Mouse (Mus musculus): ENCODE data around the gene Gcc2.

Gene Gcc2

DNA sequence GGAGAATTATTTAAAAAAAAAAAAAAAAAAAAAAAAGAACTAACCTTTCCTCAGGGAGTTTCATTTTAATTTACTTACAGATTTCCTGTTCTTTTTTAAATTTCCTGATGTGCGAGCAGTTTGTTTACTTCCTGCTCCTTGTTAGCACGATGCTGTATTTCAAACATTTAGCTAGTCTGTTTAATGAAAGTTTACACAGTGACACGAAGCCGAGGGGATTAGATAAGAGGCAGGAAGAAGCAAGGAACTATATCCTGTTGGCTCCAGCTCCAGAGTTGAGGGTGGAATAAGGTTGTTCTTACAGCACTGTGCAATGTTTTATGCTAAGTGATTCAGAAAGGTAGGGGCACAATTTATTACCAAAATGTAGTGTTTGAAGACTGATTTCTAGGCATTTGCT, 657 bp downstream of the Gcc2 start:
- peak overlapping the region; percentile 90 for H3K4me3 ChIP-seq (replicated peaks; ENCODE audit: low read length)
- peaks cover 18% of the 10 kb centered on the region for H3K4me1 ChIP-seq (replicated peaks; ENCODE audit: low read depth, low read length)
- H3K9me3 ChIP-seq (ENCODE audit: low read length) = no peaks in the 10 kb centered on the region
- H3K27me3 ChIP-seq (ENCODE audit: insufficient read depth, low read length) = no peaks in the 10 kb centered on the region
- peaks cover 17% of the 10 kb centered on the region for H3K36me3 ChIP-seq (ENCODE audit: insufficient read depth, low read length)
- TF ChIP-seq CTCF (conservative IDR thresholded peaks at IDR 0.05; ENCODE audit: low read length) (no peak), POU5F1 (IDR thresholded peaks at IDR 0.05; ENCODE audit: borderline replicate concordance, low read length) (no peak), NANOG (IDR thresholded peaks at IDR 0.05; ENCODE audit: borderline replicate concordance, low read length) (no peak)

- Histone ChIP-seq H3K36me3 (ENCODE audit: insufficient read depth, low read length) (peaks cover 27% of the 10 kb centered on the region), H3K4me3 (replicated peaks; ENCODE audit: low read length) (no peak overlapping the region), H3K9me3 (ENCODE audit: low read length) (no peaks in the 10 kb centered on the region), H3K4me1 (replicated peaks; ENCODE audit: low read depth, low read length) (peaks cover 18% of the 10 kb centered on the region), H3K27me3 (ENCODE audit: insufficient read depth, low read length) (no peaks in the 10 kb centered on the region)
- peak; percentile 34 for TF ChIP-seq CTCF (conservative IDR thresholded peaks at IDR 0.05; ENCODE audit: low read length)
- TF ChIP-seq POU5F1 (IDR thresholded peaks at IDR 0.05; ENCODE audit: borderline replicate concordance, low read length) = no peak
These were observed 3.2 kb downstream of the Gcc2 start for GRCm38 (mm10) chr10:58258466-58258865.

DNA sequence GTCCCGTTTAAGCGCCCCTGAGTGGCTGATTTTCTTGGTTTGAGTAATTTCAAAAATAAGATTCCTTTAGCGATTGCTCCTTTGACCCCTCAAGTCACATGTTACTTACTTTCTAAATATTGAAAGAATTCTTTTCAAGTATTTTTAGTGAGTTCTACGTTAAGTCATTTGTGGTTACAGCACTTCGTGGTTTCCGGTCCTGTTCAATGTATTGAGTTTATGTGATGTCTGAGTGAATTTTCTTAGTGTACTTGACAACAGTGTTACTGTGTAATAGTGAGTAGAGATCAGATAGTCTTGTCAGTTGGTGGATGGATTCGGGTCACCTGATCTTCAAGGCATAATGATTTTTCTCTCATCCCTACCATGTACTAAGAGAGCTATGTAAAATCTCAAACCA, 26.9 kb downstream of the Gcc2 start:
- H3K4me1 ChIP-seq (replicated peaks; ENCODE audit: low read depth, low read length) = no peaks in the 10 kb centered on the region
- H3K9me3 ChIP-seq (ENCODE audit: low read length) = no peaks in the 10 kb centered on the region
- peaks cover 48% of the 10 kb centered on the region for H3K36me3 ChIP-seq (ENCODE audit: insufficient read depth, low read length)
- no peaks in the 10 kb centered on the region for H3K27me3 ChIP-seq (ENCODE audit: insufficient read depth, low read length)
- H3K4me3 ChIP-seq (replicated peaks; ENCODE audit: low read length) = no peak overlapping the region
- TF ChIP-seq POU5F1 (IDR thresholded peaks at IDR 0.05; ENCODE audit: borderline replicate concordance, low read length) = no peak
- TF ChIP-seq CTCF (conservative IDR thresholded peaks at IDR 0.05; ENCODE audit: low read length) = no peak
- no peak for TF ChIP-seq NANOG (IDR thresholded peaks at IDR 0.05; ENCODE audit: borderline replicate concordance, low read length)

GRCm38 (mm10) chr10:58290742-58291141, 35.4 kb downstream of the Gcc2 start:
- H3K4me1 ChIP-seq (replicated peaks; ENCODE audit: low read depth, low read length) = no peaks in the 10 kb centered on the region
- H3K36me3 ChIP-seq (ENCODE audit: insufficient read depth, low read length) = peaks cover 88% of the 10 kb centered on the region
- no peak overlapping the region for H3K4me3 ChIP-seq (replicated peaks; ENCODE audit: low read length)
- no peak for TF ChIP-seq NANOG (IDR thresholded peaks at IDR 0.05; ENCODE audit: borderline replicate concordance, low read length)
- TF ChIP-seq CTCF (conservative IDR thresholded peaks at IDR 0.05; ENCODE audit: low read length) = no peak
- TF ChIP-seq POU5F1 (IDR thresholded peaks at IDR 0.05; ENCODE audit: borderline replicate concordance, low read length) = no peak
- H3K9me3 ChIP-seq (ENCODE audit: low read length) = no peaks in the 10 kb centered on the region
- no peaks in the 10 kb centered on the region for H3K27me3 ChIP-seq (ENCODE audit: insufficient read depth, low read length)

- no peak overlapping the region for H3K4me3 ChIP-seq (replicated peaks; ENCODE audit: low read length)
- H3K36me3 ChIP-seq (ENCODE audit: insufficient read depth, low read length) = peaks cover 90% of the 10 kb centered on the region
- H3K27me3 ChIP-seq (ENCODE audit: insufficient read depth, low read length) = no peaks in the 10 kb centered on the region
- TF ChIP-seq CTCF (conservative IDR thresholded peaks at IDR 0.05; ENCODE audit: low read length) (no peak), NANOG (IDR thresholded peaks at IDR 0.05; ENCODE audit: borderline replicate concordance, low read length) (no peak), POU5F1 (IDR thresholded peaks at IDR 0.05; ENCODE audit: borderline replicate concordance, low read length) (no peak)
- no peaks in the 10 kb centered on the region for H3K9me3 ChIP-seq (ENCODE audit: low read length)
- no peaks in the 10 kb centered on the region for H3K4me1 ChIP-seq (replicated peaks; ENCODE audit: low read depth, low read length)
These were observed 38.9 kb downstream of the Gcc2 start for GRCm38 (mm10) chr10:58294246-58294645.

GRCm38 (mm10) chr10:58295605-58296004, 40.3 kb downstream of the Gcc2 start:
- peaks cover 93% of the 10 kb centered on the region for H3K36me3 ChIP-seq (ENCODE audit: insufficient read depth, low read length)
- no peak overlapping the region for H3K4me3 ChIP-seq (replicated peaks; ENCODE audit: low read length)
- H3K4me1 ChIP-seq (replicated peaks; ENCODE audit: low read depth, low read length) = no peaks in the 10 kb centered on the region
- TF ChIP-seq NANOG (IDR thresholded peaks at IDR 0.05; ENCODE audit: borderline replicate concordance, low read length) (no peak), POU5F1 (IDR thresholded peaks at IDR 0.05; ENCODE audit: borderline replicate concordance, low read length) (no peak), CTCF (conservative IDR thresholded peaks at IDR 0.05; ENCODE audit: low read length) (no peak)
- H3K27me3 ChIP-seq (ENCODE audit: insufficient read depth, low read length) = no peaks in the 10 kb centered on the region
- no peaks in the 10 kb centered on the region for H3K9me3 ChIP-seq (ENCODE audit: low read length)

GRCm38 (mm10) chr10:58304996-58305395, 49.7 kb downstream of the Gcc2 start:
- TF ChIP-seq NANOG (IDR thresholded peaks at IDR 0.05; ENCODE audit: borderline replicate concordance, low read length) = no peak
- TF ChIP-seq POU5F1 (IDR thresholded peaks at IDR 0.05; ENCODE audit: borderline replicate concordance, low read length) = no peak
- TF ChIP-seq CTCF (conservative IDR thresholded peaks at IDR 0.05; ENCODE audit: low read length) = no peak
- peaks cover 22% of the 10 kb centered on the region for H3K36me3 ChIP-seq (ENCODE audit: insufficient read depth, low read length)
- no peak overlapping the region for H3K4me3 ChIP-seq (replicated peaks; ENCODE audit: low read length)
- H3K27me3 ChIP-seq (ENCODE audit: insufficient read depth, low read length) = no peaks in the 10 kb centered on the region
- H3K4me1 ChIP-seq (replicated peaks; ENCODE audit: low read depth, low read length) = no peaks in the 10 kb centered on the region
- no peaks in the 10 kb centered on the region for H3K9me3 ChIP-seq (ENCODE audit: low read length)

DNA sequence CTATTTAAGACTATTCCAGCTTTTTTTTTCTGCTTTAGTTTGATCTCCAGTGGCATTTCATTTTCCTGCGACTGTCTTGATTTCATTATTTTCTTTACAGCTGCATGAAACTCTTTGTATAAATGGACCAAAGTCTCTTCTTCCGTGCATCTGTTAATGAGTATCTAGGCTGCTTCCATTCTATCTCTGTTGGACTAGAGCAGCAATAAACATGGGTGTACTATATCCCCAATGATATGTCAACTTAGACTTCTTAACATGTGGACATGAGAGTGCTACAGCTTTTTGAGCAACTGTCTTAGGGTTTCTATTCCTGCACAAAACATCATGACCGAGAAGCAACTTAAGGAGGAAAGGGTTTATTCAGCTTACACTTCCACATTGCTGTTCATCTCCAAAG, 51.6 kb downstream of the Gcc2 start:
- no peak overlapping the region for H3K4me3 ChIP-seq (replicated peaks; ENCODE audit: low read length)
- no peak for TF ChIP-seq NANOG (IDR thresholded peaks at IDR 0.05; ENCODE audit: borderline replicate concordance, low read length)
- TF ChIP-seq CTCF (conservative IDR thresholded peaks at IDR 0.05; ENCODE audit: low read length) = no peak
- TF ChIP-seq POU5F1 (IDR thresholded peaks at IDR 0.05; ENCODE audit: borderline replicate concordance, low read length) = no peak
- H3K36me3 ChIP-seq (ENCODE audit: insufficient read depth, low read length) = peaks cover 13% of the 10 kb centered on the region
- H3K27me3 ChIP-seq (ENCODE audit: insufficient read depth, low read length) = no peaks in the 10 kb centered on the region
- no peaks in the 10 kb centered on the region for H3K9me3 ChIP-seq (ENCODE audit: low read length)
- no peaks in the 10 kb centered on the region for H3K4me1 ChIP-seq (replicated peaks; ENCODE audit: low read depth, low read length)

- Histone ChIP-seq H3K9me3 (ENCODE audit: low read length) (no peaks in the 10 kb centered on the region), H3K27me3 (ENCODE audit: insufficient read depth, low read length) (no peaks in the 10 kb centered on the region)
- no peak for TF ChIP-seq CTCF (conservative IDR thresholded peaks at IDR 0.05; ENCODE audit: low read length)
- TF ChIP-seq NANOG (IDR thresholded peaks at IDR 0.05; ENCODE audit: borderline replicate concordance, low read length) = no peak
- no peak for TF ChIP-seq POU5F1 (IDR thresholded peaks at IDR 0.05; ENCODE audit: borderline replicate concordance, low read length)
These were observed 55.5 kb downstream of the Gcc2 start for GRCm38 (mm10) chr10:58310791-58311190.

More at GRCm38 (mm10) chr10:58310791-58311190, 55.5 kb downstream of the Gcc2 start:
- no peak overlapping the region for H3K4me3 ChIP-seq (replicated peaks; ENCODE audit: low read length)
- H3K4me1 ChIP-seq (replicated peaks; ENCODE audit: low read depth, low read length) = no peaks in the 10 kb centered on the region
- peaks cover 5% of the 10 kb centered on the region for H3K36me3 ChIP-seq (ENCODE audit: insufficient read depth, low read length)
